Mouse (Mus musculus) splenic B cell, adult 2 months (primary cell): ENCODE results near the gene Tor4a.

Source experiments
- DNase-seq: peaks from one replicate; pipeline ENCODE4 v3.0.0-alpha.2; 2011; ENCODE audit warnings: low read depth, low spot score
- H3K27me3 ChIP-seq: 2 replicates; pipeline ENCODE4 v1.6.1; 2012; ENCODE audit warnings: mild to moderate bottlenecking, low read length, moderate library complexity, mixed read lengths; ENCODE audit not compliant: control insufficient read depth, poor library complexity, insufficient read depth, severe bottlenecking
- H3K36me3 ChIP-seq: 2 replicates; pipeline ENCODE4 v1.6.1; 2012; ENCODE audit warnings: mild to moderate bottlenecking, low read length, moderate library complexity, mixed read lengths; ENCODE audit not compliant: control insufficient read depth, poor library complexity, insufficient read depth, severe bottlenecking

Gene Tor4a

GRCm38 (mm10) chr2:25231038-25231437 lies 34.4 kb upstream of the Tor4a start:
- Histone ChIP-seq H3K27me3 (no peaks in the 10 kb centered on the region), H3K36me3 (no peaks in the 10 kb centered on the region)
- no peak for DNase-seq

GRCm38 (mm10) chr2:25230581-25230980 lies 33.9 kb upstream of the Tor4a start:
- Histone ChIP-seq H3K27me3 (no peaks in the 10 kb centered on the region), H3K36me3 (no peaks in the 10 kb centered on the region)
- DNase-seq: no peak

- H3K36me3 ChIP-seq: no peaks in the 10 kb centered on the region
- DNase-seq: no peak
- no peaks in the 10 kb centered on the region for H3K27me3 ChIP-seq
These were observed 32.9 kb upstream of the Tor4a start for GRCm38 (mm10) chr2:25229582-25229981.

GRCm38 (mm10) chr2:25228995-25229530 lies 32.4 kb upstream of the Tor4a start:
- Histone ChIP-seq H3K36me3 (no peaks in the 10 kb centered on the region), H3K27me3 (no peaks in the 10 kb centered on the region)
- no peak for DNase-seq

- no peaks in the 10 kb centered on the region for H3K27me3 ChIP-seq
- DNase-seq: peak; percentile 94
- no peaks in the 10 kb centered on the region for H3K36me3 ChIP-seq
These were observed 31.8 kb upstream of the Tor4a start for GRCm38 (mm10) chr2:25228431-25228889.

- DNase-seq: no peak
- H3K27me3 ChIP-seq: no peaks in the 10 kb centered on the region
- no peaks in the 10 kb centered on the region for H3K36me3 ChIP-seq
These were observed 30.7 kb upstream of the Tor4a start for GRCm38 (mm10) chr2:25227406-25227805.

GRCm38 (mm10) chr2:25226864-25227263 lies 30.2 kb upstream of the Tor4a start:
- H3K36me3 ChIP-seq: no peaks in the 10 kb centered on the region
- H3K27me3 ChIP-seq: no peaks in the 10 kb centered on the region
- no peak for DNase-seq

- Histone ChIP-seq H3K27me3 (no peaks in the 10 kb centered on the region), H3K36me3 (no peaks in the 10 kb centered on the region)
- no peak for DNase-seq
These were observed 29.2 kb upstream of the Tor4a start for GRCm38 (mm10) chr2:25225811-25226379.

GRCm38 (mm10) chr2:25224766-25225752 lies 28.4 kb upstream of the Tor4a start:
- DNase-seq: peak; percentile 99
- H3K36me3 ChIP-seq: no peaks in the 10 kb centered on the region; the same call in 1 of the 2 replicates
- no peaks in the 10 kb centered on the region for H3K27me3 ChIP-seq

GRCm38 (mm10) chr2:25224492-25224765 lies 27.7 kb upstream of the Tor4a start, which contains the start of gene Tubb4b:
Gene Tubb4b, minus strand, starts transcription at chr2:25224702.
- Histone ChIP-seq H3K36me3 (no peaks in the 10 kb centered on the region; the same call in 1 of the 2 replicates), H3K27me3 (no peaks in the 10 kb centered on the region)
- DNase-seq: no peak

- H3K36me3 ChIP-seq: no peaks in the 10 kb centered on the region; the same call in 1 of the 2 replicates
- DNase-seq: no peak
- no peaks in the 10 kb centered on the region for H3K27me3 ChIP-seq
These were observed 27.2 kb upstream of the Tor4a start for GRCm38 (mm10) chr2:25223681-25224491.

GRCm38 (mm10) chr2:25221331-25221772 lies 24.7 kb upstream of the Tor4a start:
- Histone ChIP-seq H3K36me3 (no peaks in the 10 kb centered on the region; the same call in 1 of the 2 replicates), H3K27me3 (no peaks in the 10 kb centered on the region)
- DNase-seq: no peak

- no peaks in the 10 kb centered on the region; the same call in 1 of the 2 replicates for H3K36me3 ChIP-seq
- no peak for DNase-seq
- no peaks in the 10 kb centered on the region for H3K27me3 ChIP-seq
These were observed 21.8 kb upstream of the Tor4a start, which contains the start of gene Fam166a for GRCm38 (mm10) chr2:25218445-25218844. Gene Fam166a, plus strand, starts transcription at chr2:25218745.

GRCm38 (mm10) chr2:25217666-25218065 lies 21.0 kb upstream of the Tor4a start:
- DNase-seq: no peak
- Histone ChIP-seq H3K27me3 (no peaks in the 10 kb centered on the region), H3K36me3 (no peaks in the 10 kb centered on the region; the same call in 1 of the 2 replicates)
